Mouse (Mus musculus) heart, postnatal 10 days (tissue): Measurements from ENCODE around the gene Cdx4. TPM values are rescaled to one million over a fixed set of nuclear protein-coding genes. Genes with fewer than 3 reads are reported as not detected.

Source experiments
- DNase-seq, 2 experiments: peaks; one replicate each; pipeline ENCODE4 v3.0.0; 2021
- intact Hi-C: fragments of 180-260 bp; cut with DNase I; formaldehyde crosslinking; loops from one replicate; pipeline ENCODE4 v1.15.1; 2025
- total RNA-seq, 2 experiments: library from RNA; stranded (reverse); gene quantifications; 2 replicates each; pipeline ENCODE4 v1.2.3; 2021

Gene Cdx4
- not detected for total RNA-seq

DNA sequence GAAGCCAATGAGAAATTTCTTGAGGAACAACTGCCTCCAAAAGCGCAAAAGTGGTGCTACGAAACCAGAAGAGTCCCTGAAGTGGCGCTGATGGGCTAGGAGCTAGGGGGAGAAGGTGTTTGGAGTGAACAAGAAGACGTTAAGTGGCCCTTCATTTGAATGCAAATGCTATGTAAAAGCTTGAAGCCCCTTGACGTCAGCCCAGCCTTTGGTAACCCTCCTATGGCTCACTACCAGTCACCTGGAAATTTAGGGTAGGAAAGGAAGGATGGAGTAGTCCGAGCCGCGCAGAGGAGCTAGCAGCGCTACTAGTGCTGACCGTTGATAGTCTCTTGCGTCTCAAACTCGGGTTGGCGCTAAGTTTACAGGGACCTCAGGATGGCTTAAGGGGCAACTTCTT lies at the start of gene Cdx4:
Gene Cdx4 (plus strand): TSS at position 253 of the 400 bp plus-strand sequence.
- intact Hi-C loops, result no loop called here
- DNase-seq, result no peak

DNA sequence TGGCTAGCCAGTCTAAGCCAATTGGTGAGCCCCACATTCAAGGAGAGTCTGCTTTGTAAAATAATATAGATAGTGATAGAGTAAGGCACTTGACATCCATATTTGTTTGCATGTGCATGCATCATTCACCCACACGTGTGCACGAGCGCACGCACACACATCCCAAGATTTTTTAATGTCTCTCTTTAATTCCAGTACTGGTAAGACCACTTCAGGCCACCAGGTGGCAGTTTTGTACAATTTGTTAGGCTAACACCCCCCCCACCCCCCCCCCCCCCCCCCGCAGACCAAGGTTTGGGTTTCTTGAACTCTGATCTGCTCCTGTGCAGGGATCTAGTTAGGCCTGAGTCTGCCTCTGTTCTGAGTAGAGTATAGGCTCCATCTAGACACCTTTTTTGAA lies 46.9 kb upstream of the Cdx4 start:
- peak in 1 of 2 experiments; percentile 12 for DNase-seq
- intact Hi-C loops, result no loop called here

DNA sequence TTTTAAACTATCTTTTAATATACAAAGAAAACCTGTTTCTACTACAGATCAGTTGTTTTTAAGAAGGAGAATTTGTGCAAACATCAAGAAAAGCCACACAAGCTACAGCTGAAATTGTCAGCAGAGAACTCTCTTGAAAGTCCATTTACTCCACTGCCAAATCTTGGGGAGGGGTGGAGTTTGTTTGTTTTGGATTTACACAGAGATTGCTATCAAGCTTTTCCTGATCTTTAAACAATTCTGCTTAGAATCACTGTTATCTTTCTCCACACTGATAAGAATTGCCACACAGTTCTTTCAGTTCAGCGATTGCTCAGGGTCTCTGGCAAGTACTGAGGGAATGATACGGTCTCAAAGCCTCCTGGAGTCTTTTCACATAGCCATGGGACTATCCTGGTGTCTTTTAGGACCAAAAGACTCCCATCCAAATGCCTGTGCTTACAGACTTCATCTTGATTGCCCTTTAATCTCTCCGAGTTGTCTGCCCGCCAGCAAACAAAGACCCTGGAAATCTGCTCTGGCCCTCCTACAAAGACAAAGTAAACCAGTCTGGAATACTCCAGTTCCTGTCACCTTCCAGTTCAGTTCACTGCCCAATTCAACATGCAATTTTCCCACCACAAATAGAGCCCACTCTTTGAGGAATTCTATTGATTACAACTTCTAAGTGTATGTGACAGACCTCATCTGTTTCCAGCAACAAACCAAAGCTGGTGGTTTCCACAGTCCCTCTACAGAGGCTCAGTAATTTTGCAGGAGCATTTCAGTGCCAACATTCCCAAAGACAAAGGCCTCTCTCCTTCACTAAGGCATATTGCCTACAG lies 34.1 kb upstream of the Cdx4 start:
- DNase-seq, result no peak

DNA sequence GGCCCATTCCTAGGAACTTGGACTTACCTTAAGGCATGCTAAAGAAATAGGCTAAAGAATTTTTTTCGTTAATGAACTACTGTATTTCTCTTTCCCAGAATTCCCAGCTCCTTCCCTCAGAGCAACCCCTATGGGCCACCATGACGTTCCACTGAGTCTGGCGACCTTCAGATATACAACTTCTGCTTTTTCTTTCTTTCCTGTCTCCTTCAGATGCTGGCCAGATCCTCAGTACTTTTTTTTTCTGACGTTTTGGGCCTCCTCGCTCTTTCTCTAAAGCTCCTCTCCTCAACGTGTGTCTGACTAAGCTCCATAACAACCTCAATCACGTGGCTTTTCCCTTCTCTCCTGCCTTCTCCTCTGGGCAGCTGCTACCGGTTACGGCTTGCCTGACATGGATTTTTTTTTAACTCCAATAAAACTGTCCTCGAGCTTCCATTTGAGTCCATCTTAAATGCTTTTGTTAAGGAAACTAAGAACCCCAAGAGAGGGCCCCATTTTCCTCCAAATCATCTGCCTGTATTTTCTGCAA lies 33.3 kb upstream of the Cdx4 start:
- intact Hi-C loops, result no loop called here

More for the DNA sequence above, 34.1 kb upstream of the Cdx4 start:
- intact Hi-C loops, result no loop called here

DNA sequence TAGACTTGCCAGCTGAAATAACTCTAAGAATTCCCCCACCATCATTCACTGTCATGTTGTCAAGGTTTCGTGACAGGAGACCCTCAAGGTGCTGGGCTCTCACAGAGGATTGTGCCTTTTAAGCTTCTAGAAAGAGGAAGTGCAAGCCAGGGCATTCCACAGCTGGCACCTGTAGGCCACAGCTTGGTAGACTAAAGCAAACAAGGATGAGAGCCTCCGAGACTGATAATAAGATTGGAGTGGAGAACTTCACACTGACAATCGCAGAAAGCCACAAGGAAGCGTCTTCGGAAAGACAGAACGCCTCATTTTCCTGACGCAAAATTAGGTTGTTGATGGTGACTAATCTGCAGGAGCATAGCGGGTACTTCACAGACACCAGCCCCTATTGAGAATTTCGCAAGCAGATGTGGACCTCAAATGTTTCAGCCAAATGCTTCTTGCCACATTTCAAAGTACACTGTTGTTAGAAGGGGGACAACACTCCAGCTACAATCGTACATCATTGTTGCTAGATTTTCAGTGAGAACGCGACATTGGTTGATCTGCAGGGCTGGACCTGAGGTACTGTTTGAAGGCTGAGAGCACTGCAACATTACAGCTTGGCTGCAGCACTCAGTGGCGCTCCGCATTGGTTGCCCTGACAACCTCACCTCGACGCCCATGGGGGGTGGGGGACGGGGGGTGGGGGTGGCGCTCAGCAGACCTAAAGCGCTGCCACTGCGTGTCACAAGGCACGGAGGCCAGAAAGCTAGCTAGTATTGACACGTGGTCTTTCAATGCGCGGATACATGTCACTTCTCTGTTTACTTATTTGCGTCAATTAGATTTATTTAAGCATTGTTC lies 32.5 kb upstream of the Cdx4 start:
- intact Hi-C loops, result no loop called here

More for the DNA sequence above, 33.3 kb upstream of the Cdx4 start:
- no peak for DNase-seq

DNA sequence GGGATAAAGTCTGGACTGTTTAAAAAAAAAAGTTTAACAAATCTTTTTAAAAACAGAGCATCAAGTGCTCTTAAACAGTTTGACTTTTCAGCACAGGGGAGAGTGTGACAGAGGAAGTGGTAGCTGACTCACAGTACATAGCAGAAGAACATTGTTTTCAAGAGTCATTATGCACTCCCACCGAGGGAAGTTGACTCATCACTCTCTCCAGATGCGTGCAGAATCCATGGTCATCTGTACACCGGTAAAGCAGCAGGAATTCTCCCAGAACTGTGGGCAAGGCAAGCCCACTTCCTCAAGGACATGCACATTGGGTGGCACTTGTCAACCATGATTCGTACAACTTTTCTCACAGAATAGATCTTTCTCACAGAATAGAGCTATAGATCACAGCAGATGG lies 22.3 kb upstream of the Cdx4 start:
- intact Hi-C loops, result no loop called here

More for the DNA sequence above, 32.5 kb upstream of the Cdx4 start:
- DNase-seq, result no peak

DNA sequence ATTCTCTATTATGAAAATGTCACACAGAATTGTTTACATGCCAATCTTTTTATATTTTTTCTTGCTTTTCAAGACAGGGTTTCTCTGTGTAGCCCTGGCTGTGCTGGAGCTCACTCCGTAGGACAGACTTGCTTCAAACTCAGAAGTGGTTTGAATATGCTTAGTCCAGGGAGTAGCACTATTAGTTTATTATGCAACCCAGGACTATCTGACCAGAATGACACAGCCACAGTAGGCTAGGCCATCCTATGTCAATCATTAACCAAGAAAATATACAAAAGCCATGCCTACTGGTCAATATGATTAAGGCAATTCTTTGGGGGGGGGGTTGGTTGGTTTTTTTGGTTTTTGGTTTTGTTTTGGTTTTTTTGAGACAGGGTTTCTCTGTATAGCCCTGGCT lies 12.9 kb upstream of the Cdx4 start:
- no peak for DNase-seq

More for the DNA sequence above, 22.3 kb upstream of the Cdx4 start:
- no peak for DNase-seq

DNA sequence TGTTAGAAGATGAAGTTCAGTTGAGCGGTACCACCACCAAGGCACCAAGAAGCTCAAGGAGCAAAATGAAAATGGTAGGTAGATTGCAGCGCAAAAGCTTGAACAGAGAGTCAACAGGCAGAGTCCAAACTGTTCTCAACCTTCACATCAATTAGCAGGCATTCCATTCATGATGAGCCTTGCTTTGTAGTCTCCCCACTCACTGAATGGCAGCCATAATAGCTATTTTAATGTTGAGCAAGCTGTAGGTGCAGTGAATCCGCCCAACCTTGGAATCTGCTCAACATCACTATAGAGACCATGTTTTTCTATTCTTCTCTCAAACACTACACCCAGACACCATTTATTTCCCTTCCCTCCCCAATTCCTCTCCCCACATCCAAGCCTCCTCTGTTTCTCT lies 9.5 kb upstream of the Cdx4 start:
- no peak for DNase-seq
- intact Hi-C loops, result no loop called here

More for the DNA sequence above, 12.9 kb upstream of the Cdx4 start:
- intact Hi-C loops, result no loop called here

DNA sequence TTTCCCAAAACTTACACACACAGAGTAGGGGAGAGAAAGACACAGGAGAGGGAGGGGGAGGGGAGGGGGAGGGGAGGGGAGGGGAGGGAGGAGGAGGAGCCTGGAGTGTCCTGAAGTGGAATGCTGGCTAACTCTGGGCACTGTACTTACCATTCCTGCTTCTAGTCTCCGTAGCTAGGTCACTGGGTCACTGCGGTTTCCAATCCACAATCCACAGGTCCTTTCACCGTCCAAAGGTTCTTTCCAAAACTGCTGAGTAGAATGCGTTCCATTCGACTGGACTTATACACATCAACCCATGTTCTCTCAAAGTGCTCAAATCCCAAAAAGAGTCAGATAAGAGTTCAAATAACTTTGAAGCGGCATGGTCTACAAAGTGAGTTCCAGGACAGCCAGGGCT lies 7.1 kb upstream of the Cdx4 start:
- intact Hi-C loops, result no loop called here
- DNase-seq, result no peak

DNA sequence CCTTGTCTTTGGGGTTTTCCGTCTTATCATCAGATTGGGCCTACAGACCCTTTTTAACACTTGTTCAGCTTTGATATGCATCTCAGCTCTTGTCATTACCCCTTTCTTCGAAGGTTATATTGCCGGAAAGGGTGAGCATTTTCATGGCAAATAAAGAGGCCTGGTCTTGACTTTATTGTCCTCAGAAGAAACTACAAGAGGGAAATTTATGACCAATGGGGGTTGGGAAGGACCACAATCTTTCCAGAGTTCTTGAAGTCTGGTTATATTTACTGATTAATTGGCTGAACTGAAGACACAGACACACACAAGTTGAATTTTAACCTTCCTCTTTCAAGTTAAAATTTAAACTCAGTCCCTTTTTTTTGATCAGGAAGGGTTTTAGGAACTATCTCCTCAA lies 4.7 kb downstream of the Cdx4 start:
- no peak for DNase-seq
- intact Hi-C loops, result no loop called here

DNA sequence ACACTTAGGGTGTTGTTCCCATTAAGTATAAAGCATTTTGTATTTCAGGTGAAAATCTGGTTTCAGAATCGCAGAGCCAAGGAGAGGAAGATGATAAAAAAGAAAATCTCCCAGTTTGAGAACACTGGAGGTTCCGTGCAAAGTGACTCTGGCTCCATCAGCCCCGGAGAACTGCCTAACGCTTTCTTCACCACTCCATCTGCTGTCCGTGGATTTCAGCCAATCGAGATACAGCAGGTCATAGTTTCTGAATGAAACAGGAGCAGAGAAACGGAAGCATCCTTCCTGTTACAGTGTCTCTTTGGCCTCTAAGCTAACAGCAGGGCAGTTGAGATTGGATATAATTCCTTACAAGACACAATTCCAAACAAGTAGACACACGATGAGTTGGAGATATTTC lies 8.2 kb downstream of the Cdx4 start:
- no peak for DNase-seq
- intact Hi-C loops, result no loop called here

DNA sequence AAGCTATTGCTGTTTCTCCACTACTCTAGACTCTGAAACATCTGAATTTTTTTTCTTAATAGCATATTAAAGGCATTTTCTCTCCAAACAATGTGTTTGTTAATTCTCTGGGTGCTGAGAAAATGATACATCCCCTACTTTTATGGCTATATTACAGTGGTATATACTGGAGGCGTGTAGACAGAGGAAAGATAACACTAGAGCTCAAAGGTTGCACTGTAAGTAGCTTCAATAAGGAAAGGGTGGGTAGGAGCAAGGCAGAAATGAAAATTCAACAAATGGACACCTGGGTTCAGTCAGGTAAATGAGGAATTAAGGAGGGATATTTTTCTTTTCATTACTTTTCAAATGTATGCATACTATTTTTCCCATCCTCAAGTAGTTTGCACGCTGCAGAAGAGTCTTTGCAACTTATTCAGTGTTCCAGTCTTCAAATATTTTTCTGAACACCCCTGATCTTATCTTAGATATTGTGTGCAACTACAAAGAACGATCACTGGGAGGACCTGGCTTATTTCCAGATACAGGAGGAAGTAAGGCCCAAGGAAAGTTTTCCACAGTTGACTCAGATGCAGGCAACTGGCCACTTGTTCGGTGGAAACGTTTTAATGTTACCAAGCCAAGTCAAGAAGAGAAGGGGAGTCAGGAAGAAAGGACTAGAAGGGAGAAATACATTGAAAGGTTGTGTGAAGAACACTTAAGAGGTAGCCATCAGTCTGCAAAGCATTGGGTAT lies 10.1 kb downstream of the Cdx4 start:
- no peak for DNase-seq
- intact Hi-C loops, result no loop called here

DNA sequence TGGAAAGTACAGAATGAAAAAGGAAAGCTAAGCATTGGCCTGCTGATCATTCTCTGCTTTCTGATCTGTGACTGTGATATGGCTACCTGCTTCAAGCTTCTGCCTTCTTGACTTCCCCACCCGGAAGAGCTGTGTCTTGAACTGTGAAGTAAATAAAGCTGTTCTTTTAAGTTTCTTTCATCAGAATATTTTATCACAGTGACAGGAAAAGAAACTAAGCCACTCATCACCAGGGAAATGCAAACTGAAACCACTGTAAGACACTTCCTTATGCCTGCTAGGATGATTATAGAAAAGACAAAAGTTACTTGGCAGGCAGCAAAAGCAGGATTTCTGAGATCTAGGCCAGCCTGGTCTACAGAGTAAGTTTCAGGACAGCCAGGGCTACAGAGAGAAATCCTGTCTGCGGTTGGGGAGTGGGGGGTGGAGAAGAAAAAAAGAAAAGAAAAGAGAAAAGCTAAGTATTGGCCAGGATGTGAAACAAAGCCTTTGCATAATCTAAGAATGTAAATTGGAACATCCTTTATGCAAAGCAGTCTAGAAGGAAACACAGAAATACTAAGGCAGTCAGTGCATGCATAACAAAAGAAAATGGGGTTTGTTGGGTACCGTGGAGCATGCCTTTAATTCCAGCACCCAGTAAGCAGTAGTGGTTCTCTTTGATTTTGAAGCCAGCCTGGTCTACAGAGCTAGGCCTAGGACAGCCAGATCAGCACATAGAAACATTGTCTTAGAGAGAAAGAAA lies 20.3 kb downstream of the Cdx4 start:
- no peak for DNase-seq
- intact Hi-C loops, result no loop called here

DNA sequence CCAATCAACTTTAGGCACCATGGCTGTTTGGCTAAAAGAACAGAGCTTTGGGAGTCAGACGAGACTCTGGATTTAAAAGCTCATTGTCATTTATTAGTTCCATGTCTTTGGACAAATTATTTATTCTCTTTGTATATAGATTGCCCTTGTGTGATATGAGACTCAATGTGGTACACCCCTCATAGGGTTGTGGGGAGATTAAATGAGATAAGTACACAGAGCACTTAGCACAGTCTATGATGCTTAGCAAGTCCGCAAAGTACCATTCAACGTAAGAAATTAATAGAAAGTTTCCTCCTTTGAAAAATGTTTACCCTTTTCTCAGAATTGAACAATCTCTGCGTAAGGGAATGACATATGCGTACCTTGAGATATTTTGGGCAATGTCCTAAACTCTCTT lies 34.6 kb downstream of the Cdx4 start:
- DNase-seq, result no peak
- intact Hi-C loops, result no loop called here

DNA sequence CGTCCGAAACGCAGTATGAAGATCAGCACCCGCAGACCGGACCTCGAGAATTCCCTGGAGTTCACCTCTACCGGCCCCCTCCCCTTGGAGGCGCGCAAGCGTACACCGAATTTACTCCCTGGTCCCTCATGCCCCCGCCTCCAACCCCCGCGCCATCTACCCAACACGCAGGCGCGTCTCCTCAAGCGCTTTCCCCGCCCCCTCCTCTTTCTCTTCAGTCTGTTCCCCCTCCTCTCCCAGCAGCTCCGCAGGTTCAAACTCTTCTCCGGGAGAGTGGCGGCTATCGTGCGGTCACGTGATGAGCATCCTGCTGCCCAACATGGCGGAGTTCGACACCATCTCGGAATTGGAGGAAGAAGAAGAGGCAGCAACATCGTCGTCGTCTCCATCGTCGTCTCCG lies 35.1 kb downstream of the Cdx4 start, which contains the start of gene Chic1:
Gene Chic1 (plus strand): TSS at position 190 of the 400 bp plus-strand sequence.
- intact Hi-C loops, result no loop called here
- DNase-seq, result peak; percentile 70 to 74

DNA sequence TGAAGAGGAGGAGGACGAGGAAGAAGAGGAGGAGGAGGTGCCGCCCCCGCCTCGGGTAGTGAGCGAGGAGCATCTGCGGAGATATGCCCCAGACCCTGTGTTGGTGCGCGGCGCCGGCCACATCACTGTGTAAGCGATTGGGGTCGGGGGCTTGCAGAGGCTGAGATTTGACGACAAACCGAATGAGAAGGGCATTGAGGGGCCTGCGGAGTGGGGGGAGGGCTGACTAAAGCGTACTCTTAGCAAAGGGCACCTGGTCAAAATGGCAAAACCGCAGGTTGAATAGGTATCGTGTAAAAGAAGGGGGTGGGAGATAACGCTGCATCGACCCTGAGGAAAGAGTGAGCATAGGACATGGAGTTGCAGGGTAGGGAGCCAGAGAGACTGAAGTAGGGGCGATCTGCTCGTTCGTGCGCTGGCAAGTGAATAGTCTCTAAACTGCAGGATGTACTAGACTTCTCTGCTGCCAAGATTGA lies 35.6 kb downstream of the Cdx4 start:
- DNase-seq, result peak in 1 of 2 experiments; percentile 6
- intact Hi-C loops, result no loop called here

DNA sequence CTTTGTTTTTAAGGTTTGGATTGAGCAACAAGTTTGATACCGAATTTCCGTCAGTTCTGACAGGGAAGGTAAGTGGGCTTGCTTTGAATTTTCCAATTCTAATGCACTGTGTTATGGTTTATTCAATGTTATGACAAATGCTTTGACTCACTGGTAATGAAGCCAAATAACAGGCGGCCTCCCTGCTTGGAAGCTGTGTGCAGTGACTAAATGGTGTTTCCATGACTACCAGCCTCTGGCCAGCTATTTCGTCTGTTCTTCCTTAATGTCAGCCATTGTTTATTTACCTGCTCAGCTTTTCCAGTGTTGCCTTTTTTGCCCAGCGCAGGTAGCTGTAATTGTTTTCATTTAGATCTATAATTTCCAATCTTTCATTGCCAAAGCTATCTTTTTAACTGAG lies 45.0 kb downstream of the Cdx4 start:
- DNase-seq, result peak; percentile 1 to 7
- intact Hi-C loops, result no loop called here

DNA sequence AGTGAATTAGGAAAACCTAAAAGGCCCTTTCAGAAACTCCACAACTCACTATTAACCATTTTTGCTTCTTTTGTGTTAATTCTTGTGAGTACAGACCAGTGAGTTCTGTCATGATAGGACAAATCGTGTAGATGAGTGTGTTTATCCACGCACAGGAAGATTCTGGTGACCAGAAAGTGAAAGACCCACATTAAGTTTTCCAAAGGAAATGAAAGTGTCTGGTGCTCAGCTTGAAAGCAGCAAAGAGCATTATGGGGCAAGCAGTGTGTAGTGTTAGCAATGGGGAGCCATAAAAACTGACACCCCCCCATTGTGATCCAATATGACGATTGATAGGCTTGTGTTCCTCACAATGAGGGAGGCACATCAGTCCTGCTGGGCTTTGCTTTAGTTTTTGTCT lies 47.5 kb downstream of the Cdx4 start:
- no peak for DNase-seq
- intact Hi-C loops, result no loop called here

DNA sequence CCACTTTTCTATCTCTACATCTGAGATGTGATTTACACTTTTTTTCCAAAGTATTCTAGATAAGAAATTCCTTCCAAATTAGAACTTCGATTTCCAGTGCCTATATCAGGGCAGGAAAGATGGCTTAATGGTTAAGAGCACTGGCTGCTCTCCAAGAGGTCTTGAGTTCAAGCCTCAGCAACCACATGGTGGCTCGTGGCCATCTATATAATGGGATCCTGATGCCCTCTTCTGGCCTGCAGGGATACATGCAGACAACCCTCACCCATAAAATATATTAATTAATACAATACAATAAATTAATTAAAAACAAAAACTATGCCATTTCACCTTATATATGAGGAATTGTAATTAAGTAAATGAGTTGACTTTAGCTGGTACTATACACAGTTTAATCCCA lies 50.0 kb downstream of the Cdx4 start:
- no peak for DNase-seq
- intact Hi-C loops, result loop anchor here (2.0 to 5.0 kb wide), 2 partner anchors 71 to 112 kb away; no protein-coding TSS in a partner anchor

DNA sequence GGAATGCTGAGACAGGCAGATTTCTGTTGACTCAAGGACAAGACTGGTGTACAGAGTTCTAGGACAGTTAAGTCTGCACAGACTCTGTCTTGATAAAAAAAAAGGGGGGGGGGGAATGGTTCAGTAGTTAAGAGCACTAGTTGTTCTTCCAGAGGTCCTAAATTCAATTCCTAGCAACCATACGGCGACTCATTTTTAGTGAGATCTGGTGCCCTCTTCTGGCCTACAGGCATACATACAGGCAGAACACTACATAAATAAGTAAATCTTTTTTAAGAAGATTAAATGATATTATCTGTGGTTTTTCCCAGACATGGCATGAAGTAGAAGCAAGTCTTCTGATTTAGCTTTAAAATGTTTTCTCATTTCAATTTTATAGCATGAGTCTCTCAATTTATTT lies 50.4 kb downstream of the Cdx4 start:
- peak in 1 of 2 experiments; percentile 16 for DNase-seq
- intact Hi-C loops, result loop anchor here (2.0 to 5.0 kb wide), 2 partner anchors 71 to 113 kb away; no protein-coding TSS in a partner anchor
